Mouse (Mus musculus): ENCODE measurements around the gene Fgfbp3.
A peak's percentile ranks its signal among the peaks of the same experiment; 100 is the strongest.
"Not testable (repeated sequence)": the region's sequence is repeated elsewhere in the genome, so short reads cannot be mapped to it uniquely, and the experiment has no call there.

Fgfbp3 gene

DNA sequence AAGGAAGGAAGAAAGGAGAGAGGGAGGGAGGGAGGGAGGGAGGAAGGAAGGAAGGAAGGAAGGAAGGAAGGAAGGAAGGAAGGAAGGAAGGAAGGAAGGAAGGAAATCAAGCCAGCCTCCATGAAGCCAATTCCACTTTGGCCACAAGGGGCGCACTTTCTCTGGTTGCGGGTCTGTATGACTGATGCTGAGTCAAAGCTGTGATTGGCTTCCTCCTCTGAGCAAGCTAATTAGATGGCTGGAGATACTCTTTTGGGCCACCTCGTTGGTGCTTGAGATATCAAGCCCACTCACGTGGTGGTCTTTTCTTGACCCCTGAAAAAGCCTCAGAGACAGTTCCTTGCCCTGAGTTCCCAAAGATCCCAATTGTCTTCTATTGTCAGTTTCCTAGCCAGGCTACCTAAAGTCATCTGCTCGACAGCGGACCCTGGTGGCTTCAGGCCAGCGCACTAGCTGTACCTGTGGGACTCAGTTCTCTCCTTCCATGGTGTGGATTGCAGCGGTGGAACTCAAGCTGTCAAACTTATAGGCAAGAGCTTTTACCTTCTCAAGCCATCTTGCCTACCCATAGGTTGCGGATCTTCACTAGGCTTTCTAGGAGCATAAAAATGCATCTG is 9.6 kb downstream of the Fgfbp3 start:
- peak in 1 of 2 experiments; percentile 28 for DNase-seq

DNA sequence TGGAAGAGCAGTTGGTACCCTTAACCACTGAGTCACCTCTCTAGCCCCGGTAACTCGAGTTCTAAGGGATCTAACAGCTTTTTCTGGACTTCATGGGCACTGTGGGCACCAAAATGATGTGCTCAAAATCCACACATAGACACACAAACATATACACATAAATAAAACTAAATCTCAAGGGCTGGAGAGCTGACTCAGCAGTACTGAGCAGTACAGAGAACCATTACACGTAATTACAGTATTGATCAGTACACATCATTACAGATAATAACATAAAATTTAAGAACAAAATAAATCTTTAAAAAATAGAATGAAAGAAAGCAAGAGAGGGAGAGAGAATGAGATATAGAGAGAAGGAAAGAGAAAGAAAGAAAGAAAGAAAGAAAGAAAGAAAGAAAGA is 10.3 kb downstream of the Fgfbp3 start:
- no peak for DNase-seq

DNA sequence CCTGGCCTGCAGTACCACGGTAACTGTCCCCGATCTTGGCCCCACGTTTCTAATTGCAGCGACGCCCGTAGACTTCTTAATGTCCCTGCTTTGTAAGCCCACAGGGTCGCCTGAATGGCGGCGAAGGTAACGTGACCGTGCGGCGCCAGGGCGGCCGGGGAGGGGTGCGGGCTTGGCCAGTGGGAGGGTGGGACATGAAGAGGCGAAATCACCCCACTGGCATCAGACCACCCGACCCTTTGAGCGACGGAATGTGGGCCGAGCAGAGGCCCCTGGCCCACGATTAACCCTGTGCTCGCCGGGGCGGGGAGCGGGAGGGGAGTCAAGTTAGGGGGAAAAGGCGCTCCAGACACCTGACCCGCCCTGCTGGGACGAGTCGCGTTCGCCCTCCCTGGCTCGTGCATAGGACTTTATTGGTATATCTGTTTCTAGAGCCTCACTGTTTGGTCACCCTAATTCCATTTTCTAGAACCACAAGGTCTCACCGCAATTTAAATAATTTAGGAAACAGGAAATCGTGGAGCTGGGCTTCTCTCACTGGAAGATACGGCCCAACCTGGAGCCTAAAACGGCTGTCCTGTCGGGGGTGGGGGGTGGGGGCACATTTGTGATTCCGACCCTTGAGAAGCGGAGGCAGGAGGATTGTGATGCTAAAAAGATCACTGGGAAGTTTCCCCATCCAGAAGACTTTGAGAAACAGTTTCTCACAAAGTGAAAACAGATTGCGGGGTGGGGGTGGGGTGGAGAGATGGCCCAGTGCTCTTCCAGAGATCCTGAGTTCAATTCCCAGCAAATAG is 15.0 kb downstream of the Fgfbp3 start:
- DNase-seq: no peak

DNA sequence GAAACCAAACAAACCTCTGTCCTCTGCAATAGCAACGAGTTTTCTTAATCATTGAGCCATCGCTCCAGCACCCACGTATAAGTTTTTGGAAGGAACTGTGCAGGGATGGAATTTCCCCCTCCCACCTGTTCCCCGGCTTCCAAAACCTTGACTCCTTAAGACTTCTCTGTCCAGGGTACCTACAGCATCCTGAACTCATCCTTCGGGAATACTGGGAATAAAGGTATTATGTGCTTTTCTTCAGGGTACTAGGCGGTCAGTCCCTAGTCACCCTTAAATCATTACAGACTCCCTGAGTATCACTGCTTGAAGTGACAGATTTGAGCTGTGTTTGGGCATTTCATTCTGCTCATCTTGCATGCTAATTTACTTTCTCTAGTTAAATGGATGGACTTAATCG is 16.0 kb downstream of the Fgfbp3 start:
- no peak for DNase-seq

DNA sequence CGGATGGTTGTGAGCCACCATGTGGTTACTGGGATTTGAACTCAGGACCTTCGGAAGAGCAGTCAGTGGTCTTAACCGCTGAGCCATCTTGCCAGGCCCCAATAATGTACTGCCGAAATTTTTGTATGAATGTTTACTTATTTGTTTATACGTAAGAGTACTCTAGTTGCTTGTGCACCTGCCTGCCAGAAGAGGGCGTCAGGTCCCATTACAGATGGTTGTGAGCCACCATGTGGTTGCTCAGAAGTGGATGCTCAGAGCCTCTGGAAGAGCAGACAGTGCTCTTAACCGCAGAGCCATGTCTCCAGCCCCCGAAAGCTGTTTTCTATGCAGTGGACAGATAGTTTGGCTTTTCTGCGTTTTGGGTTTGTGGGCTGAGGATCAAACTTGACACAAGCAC is 21.6 kb downstream of the Fgfbp3 start:
- no peak for DNase-seq

DNA sequence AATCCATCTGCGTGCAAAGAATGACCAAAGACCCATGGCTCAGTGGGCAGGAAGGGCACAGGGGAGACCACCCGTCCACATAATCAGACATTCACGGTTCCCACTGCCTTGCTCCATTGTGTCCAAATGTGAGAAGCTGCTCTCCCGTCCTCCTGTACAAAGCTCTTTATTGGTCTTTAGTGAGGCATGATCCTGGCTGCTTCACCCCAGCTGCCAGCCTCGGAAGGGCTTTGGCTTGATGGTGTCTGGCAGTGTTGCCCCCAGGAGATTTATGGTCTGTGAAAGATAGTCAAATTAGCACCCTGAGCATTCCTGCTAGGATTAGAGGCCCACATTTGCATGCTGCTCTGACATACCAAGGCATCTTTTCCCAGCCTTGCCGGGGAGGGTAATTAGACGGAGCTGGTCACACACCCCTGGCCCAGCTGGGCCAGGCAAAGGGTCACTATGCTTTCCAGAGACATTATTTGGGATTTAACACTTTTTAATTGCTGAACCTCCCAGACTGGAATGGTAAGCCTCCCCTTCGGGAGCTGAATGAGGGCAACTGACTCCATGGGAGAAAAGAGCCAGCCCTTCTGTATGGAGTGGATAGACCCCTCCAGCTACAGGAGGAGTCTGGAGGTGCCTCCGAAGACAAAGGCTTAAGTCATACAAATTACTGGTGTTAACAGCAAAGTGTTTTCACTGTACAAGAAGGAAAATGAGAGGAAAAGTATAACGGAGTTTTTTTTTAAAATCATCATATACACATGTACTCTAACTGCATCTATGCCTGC is 22.4 kb downstream of the Fgfbp3 start:
- DNase-seq: no peak

DNA sequence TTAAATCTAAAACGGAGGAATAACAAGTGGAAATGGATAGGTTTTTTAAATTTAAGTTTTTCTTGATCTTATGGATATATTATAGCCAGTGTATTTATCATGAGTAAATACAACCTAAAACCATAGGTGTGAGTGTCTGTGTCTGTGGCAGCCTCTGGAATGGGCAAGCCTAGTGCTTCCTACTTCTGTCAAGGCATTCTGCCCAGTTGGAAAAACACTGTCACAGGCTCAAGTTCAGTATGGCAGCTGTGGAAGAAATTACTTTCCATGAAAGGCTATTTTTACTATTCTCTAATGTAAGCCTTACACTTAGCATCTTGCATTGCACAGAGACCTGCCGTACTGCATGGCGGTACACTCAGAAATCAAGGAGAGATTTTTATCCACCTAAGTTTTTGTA is 27.7 kb downstream of the Fgfbp3 start:
- DNase-seq: no peak

DNA sequence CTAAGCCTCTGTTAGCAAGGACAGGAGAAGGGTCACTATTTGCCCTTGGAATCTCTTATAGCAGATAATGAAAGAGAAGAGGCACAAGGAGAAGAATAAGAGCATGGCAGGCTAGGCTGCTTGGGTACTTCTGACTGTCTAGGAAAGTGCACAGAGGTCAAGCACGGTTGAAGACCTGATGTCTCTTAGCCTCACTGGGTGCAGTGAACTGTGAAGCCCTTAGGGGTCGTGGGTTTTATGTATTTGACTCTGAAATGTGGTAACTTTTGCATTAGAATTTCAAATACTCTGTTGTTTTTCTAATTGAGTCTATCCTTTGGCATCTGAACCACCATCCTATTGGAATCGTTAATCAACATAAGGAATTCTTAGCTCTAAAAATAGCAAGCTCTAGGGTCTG is 31.7 kb downstream of the Fgfbp3 start:
- DNase-seq: no peak

DNA sequence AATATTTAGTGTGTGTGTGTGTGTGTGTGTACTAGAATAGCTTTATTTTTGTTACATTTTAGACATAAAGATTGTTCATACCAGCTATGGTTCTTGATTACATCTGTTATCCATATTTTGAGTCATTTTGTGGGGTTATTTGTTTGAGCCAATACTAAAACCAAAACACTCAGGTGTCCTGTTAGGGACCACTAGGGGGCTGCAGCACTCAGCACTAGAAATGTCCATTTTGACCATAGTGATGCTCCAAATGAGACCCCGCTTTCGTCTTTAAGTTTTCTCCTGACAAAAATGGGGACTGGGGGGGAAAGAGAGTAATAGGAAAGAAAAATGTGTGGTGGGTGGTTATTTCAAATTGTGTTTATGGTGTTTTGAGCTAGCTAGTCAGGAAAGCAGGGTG is 33.1 kb downstream of the Fgfbp3 start:
- DNase-seq: no peak

DNA sequence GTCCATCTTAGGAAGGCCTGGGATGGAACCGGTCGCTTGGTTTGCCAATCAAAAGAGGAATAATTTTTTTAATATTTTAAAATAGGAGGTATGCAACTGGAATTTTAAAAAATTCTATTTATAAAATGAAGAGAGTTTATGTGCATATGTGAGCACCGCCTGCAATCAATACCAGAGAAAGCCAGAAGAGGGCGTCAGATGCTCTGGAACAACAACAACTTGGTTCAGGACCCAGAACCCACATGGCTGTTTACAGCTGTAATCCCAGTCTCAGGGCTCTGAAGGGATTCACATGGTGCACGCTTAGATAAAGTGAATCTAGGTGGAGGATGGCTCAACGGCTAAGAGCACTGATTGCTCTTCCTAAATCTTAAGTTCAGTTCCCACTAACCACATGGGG is 36.3 kb downstream of the Fgfbp3 start:
- no peak for DNase-seq

DNA sequence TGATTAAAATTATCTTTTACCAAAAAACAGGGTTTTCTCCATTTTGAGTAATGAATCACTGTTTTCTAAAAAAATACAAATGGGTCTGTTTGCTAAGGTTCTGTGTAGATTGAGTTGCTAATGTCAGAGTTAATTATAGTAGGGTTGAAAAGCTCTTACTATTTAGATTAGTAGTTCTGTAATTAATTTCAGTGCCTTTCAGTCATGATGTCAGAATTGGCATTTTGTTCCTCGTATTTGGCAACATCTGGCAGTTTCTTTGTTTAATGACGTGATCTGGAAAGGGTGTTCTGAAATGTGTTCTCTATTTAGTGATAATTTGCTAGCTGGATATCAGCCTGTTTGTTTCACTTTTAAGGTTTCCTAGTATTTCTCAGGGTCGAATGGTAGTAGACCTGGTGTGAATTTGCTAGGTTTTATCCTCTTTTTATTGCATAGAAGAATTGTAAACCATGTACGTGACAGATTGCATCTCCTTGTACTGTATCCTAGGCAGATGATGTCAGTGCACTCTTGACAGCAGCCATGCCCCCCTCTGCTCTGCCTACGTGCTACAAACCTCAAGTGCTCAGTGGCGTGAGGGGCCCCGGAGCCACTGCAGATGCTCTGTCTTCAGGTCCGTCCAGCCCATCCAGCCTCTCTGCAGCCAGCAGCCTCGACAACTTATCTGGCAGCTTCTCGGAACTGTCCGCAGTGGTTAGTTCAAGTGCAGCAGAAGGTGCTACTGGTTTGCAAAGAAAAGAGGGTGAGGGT is 40.5 kb downstream of the Fgfbp3 start:
- no peak for DNase-seq

DNA sequence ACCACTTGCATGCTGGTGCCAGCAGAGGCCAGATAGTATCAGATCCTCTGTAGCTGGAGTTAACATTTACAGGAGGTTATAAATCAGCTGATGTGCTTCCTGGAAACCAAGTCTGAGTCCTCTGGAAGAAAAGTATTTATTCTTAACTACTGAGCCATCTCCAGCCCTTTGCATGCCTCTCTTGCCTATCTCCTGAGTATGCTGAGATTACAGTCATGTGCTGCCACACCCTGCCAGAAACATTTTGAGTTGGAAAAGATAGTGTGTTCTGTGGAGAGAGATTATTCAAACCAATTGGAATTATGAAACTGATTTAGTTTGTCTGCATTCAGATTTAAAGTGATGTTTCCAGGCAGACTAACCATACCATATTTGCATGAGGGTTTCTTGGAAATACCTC is 42.1 kb downstream of the Fgfbp3 start:
- DNase-seq: no peak

DNA sequence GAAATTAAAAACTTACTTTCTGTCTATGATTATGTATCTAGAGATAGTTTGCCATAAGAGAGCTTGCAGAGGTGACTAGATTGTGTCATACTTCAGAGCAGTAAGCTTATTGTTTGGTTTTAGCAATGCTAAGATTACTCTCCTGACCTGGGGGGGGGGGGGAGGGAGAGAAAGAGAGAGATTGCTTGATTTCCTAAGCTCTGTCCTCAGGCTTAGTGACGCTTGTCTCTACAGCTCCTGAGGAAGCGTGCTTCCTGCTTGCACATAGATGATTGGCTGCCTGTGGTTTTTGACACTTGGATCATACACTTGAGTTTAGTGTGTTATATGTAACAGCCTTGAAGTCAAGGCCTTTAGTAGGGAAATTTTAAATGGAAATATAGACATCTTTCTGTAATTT is 44.8 kb downstream of the Fgfbp3 start:
- no peak for DNase-seq

DNA sequence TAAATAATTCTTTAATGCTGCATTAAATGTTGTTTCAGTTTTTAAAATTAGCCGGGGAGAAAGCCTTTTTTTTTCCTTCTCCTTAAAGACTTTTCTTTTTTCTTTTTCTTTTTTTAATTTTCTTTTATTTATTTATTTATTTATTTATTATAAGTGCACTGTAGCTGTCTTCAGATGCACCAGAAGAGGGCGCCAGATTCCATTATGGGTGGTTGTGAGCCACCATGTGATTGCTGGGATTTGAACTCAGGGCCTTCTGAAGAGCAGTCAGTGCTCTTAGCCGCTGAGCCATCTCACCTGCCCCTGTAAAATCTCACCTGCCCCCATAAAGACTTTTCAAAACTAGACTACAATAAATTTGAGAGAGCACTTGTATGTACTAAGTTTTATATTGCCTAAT is 50.7 kb downstream of the Fgfbp3 start:
- not testable (repeated sequence) for DNase-seq
